9 mouse cellular contexts compared by ENCODE assay signal in the genomic region with DNA sequence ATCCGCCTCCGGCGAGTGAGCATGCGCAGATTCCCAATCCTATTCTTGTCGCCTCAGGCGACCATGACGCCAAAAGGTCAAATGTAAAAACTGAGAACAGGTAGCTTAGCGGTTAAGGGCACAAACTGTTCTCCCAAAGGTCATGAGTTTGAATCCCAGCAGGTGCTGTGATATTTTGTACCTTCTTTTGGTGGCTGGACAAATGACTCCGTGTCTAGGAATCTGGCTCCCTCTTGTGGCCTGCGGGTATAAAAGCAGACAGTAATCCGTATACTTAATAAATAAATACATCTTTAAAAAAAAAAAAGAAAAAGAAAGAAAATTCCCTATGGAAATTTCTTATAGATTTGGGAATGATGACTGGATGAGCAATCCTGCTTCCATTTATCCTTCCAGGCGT. TPM values are rescaled to one million over a fixed set of nuclear protein-coding genes. Genes with fewer than 3 reads are reported as not detected.
A peak's percentile ranks its signal among the peaks of the same experiment; 100 is the strongest.
DNase-seq lines count a peak whose midpoint lies in the region; ATAC-seq lines count a peak whose summit lies in the region.
"Not testable (repeated sequence)": the region's sequence is repeated elsewhere in the genome, so short reads cannot be mapped to it uniquely, and the experiment has no call there.
"Had no signal": no experiment of that assay in that cellular context is flagged by ENCODE, and none has a peak within 500 bp of the region (broad histone marks: within the 10 kb centered on the region; RNA-seq: fewer than 3 reads in every experiment).

No protein-coding gene starts in this region.

- ATAC-seq in forebrain, embryonic 15.5 days (replicated peaks); hindbrain, embryonic 13.5 days (ENCODE audit: low FRiP score); lung, embryonic 15.5 days (ENCODE audit: borderline replicate concordance, extremely low read depth, low FRiP score, low TSS enrichment); neural tube, embryonic 15.5 days (ENCODE audit: low FRiP score): not testable (repeated sequence)

- H3K9ac ChIP-seq in forebrain, embryonic 15.5 days (replicated peaks); hindbrain, embryonic 13.5 days; lung, embryonic 15.5 days; neural tube, embryonic 15.5 days (replicated peaks): not testable (repeated sequence)

- WGBS in forebrain, embryonic 15.5 days, result 38% methylated on average over 12 of the region's 12 CpGs
- WGBS in hindbrain, embryonic 13.5 days, result 38% methylated on average over 12 of the region's 12 CpGs
- WGBS in lung, embryonic 15.5 days, result 30% methylated on average over 12 of the region's 12 CpGs
- WGBS in neural tube, embryonic 15.5 days, result 37% methylated on average over 12 of the region's 12 CpGs

- peak overlapping the region; percentile 16; the same call in 1 of the 2 replicates for H3K4me3 ChIP-seq in forebrain, embryonic 15.5 days
- H3K4me3 ChIP-seq in hindbrain, embryonic 13.5 days, result peak overlapping the region; percentile 20; the same call in 1 of the 2 replicates
- H3K4me3 ChIP-seq in lung, embryonic 15.5 days, result 0 out of 2 replicates have a peak overlapping the region, but pooled peaks have one; percentile 4
- H3K4me3 ChIP-seq in neural tube, embryonic 15.5 days (replicated peaks), result peak overlapping the region; percentile 31

- not testable (repeated sequence) for H3K27ac ChIP-seq in forebrain, embryonic 15.5 days (replicated peaks); hindbrain, embryonic 13.5 days; lung, embryonic 15.5 days; neural tube, embryonic 15.5 days (replicated peaks)

- DNase-seq in R1 (ENCODE audit: low read depth, low spot score), result peak; percentile 85
- peak; percentile 13 for DNase-seq in cerebellum, adult 8-10 months
- peak; percentile 41 to 59 for DNase-seq in layer of hippocampus, postnatal 10 days (ENCODE audit: low spot score in 2 of 2)
- peak; percentile 34 for DNase-seq in thymus, postnatal 25 days

- H3K36me3 ChIP-seq in forebrain, embryonic 15.5 days; hindbrain, embryonic 13.5 days; lung, embryonic 15.5 days; neural tube, embryonic 15.5 days: not testable (repeated sequence)

- H3K4me2 ChIP-seq in forebrain, embryonic 15.5 days (replicated peaks), result peak overlapping the region; percentile 27
- H3K4me2 ChIP-seq in hindbrain, embryonic 13.5 days, result peak overlapping the region; percentile 45
- H3K4me2 ChIP-seq in lung, embryonic 15.5 days, result peak overlapping the region; percentile 38
- H3K4me2 ChIP-seq in neural tube, embryonic 15.5 days, result peak overlapping the region; percentile 54

- not testable (repeated sequence) for H3K4me1 ChIP-seq in forebrain, embryonic 15.5 days; hindbrain, embryonic 13.5 days (replicated peaks); lung, embryonic 15.5 days; neural tube, embryonic 15.5 days

- peaks cover 12% of the 10 kb centered on the region; the same call in 1 of the 2 replicates for H3K9me3 ChIP-seq in forebrain, embryonic 15.5 days
- peaks cover 36% of the 10 kb centered on the region for H3K9me3 ChIP-seq in hindbrain, embryonic 13.5 days
- not testable (repeated sequence) for H3K9me3 ChIP-seq in lung, embryonic 15.5 days
- peaks cover 22% of the 10 kb centered on the region; the same call in 1 of the 2 replicates for H3K9me3 ChIP-seq in neural tube, embryonic 15.5 days (replicated peaks)

- H3K27me3 ChIP-seq in forebrain, embryonic 15.5 days; hindbrain, embryonic 13.5 days; lung, embryonic 15.5 days; neural tube, embryonic 15.5 days (replicated peaks): not testable (repeated sequence)

RNA-seq across cellular contexts. Expression of a gene that starts 32.2 kb away (rescaled TPM):
- polyA plus RNA-seq in forebrain, embryonic 15.5 days (2015; fragmentation: Nextera tagmentation; extraction: Ambion mirVana), result 20.4 and 21.0 TPM in 2 replicates
- polyA plus RNA-seq in hindbrain, embryonic 13.5 days (2015; fragmentation: Nextera tagmentation; extraction: Ambion mirVana), result 18.1 and 22.4 TPM in 2 replicates
- total RNA-seq in layer of hippocampus, postnatal 10 days (2021), result 10 to 100 TPM; 68.0 to 71.4 TPM
- polyA plus RNA-seq in lung, embryonic 15.5 days (2015; fragmentation: Nextera tagmentation; extraction: Ambion mirVana), result 10.1 and 10.4 TPM in 2 replicates
- polyA plus RNA-seq in neural tube, embryonic 15.5 days (2015; fragmentation: Nextera tagmentation; extraction: Ambion mirVana), result 11.4 and 13.7 TPM in 2 replicates

RNA-seq across cellular contexts. Expression of a gene that starts 51.5 kb away (rescaled TPM):
- not detected in 2 replicates for polyA plus RNA-seq in forebrain, embryonic 15.5 days (2015; fragmentation: Nextera tagmentation; extraction: Ambion mirVana)
- 0.14 and 0.16 TPM in 2 replicates for polyA plus RNA-seq in hindbrain, embryonic 13.5 days (2015; fragmentation: Nextera tagmentation; extraction: Ambion mirVana)
- under 1 TPM; 0.30 to 0.56 TPM for total RNA-seq in layer of hippocampus, postnatal 10 days (2021)
- not detected in 2 replicates for polyA plus RNA-seq in lung, embryonic 15.5 days (2015; fragmentation: Nextera tagmentation; extraction: Ambion mirVana)
- polyA plus RNA-seq in neural tube, embryonic 15.5 days (2015; fragmentation: Nextera tagmentation; extraction: Ambion mirVana), result 0.20 and 0.40 TPM in 2 replicates
- total RNA-seq: hematopoietic stem cell, adult 5-6 weeks had no signal

Comparison
In these comparisons a context has a peak if more than half of its experiments do, and no peak if none do; other contexts are left out.
1. DNase-seq: peak in every context shown above with its lines; median percentile 85 in R1; 50 in layer of hippocampus, postnatal 10 days; 34 in thymus, postnatal 25 days; 13 in cerebellum, adult 8-10 months.